Mouse (Mus musculus) B cell, adult (primary cell): ENCODE measurements around the gene Nr0b2. TPM values are rescaled to one million over a fixed set of nuclear protein-coding genes. Genes with fewer than 3 reads are reported as not detected.

ENCODE experiments used
- total RNA-seq: library from RNA; stranded (reverse); gene quantifications from 4 replicates; pipeline ENCODE4 v1.2.4, GENCODE M21; 2023; ENCODE audit not compliant: inconsistent age

The Nr0b2 gene
- not detected in 4 replicates for total RNA-seq

GRCm38 (mm10) chr4:133552768-133553447 is at the start of gene Nr0b2:
Gene Nr0b2 (plus strand): TSS chr4:133553376.

DNA sequence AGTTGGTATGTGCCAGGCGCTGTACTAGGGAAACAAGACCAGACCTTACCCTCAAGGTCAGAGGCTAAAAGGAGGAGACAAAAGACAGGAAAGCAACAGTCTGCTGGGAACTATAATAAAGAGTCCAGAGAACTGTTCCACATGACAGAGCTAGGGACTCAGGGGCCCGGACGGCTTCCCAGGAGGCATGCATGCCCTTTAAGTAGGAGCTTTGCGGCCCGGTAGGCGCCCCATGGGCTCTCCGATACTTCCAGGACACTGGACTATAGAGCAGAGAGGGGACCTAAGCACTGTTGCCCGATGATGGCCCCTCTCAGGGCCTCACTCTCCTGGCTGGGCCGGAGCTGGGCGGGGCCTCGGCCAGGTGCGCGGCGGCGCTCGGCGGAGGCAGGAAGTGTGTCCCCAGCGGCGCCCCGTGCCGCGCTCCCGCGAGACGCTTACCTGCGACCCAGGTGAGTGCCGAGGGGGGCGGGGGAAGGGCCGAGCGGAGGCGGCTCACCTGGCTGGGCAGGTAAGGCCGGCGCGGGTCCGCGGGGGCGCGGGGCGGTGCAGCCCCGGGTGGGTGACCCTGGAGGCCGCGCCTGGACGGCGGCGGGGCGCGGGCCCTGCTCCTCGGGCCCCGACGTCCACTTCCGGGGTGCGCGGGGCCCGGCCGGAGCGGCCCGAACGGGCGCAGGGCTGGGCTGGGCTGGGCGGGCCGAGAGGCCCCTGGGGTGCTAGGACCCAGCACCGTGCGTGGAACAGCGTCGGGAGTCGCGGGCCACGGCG is 34.4 kb upstream of the Nr0b2 start, which contains the start of gene Kdf1:
Gene Kdf1 (plus strand): TSS at position 363 of the 768 bp plus-strand sequence.

GRCm38 (mm10) chr4:133545272-133546231 is 7.6 kb upstream of the Nr0b2 start, which contains the start of gene Nudc:
Gene Nudc (minus strand): TSS chr4:133545996.

GRCm38 (mm10) chr4:133574070-133574842 is 21.1 kb downstream of the Nr0b2 start, which contains the start of gene Gpatch3:
Gene Gpatch3 (plus strand): TSS chr4:133574745.

DNA sequence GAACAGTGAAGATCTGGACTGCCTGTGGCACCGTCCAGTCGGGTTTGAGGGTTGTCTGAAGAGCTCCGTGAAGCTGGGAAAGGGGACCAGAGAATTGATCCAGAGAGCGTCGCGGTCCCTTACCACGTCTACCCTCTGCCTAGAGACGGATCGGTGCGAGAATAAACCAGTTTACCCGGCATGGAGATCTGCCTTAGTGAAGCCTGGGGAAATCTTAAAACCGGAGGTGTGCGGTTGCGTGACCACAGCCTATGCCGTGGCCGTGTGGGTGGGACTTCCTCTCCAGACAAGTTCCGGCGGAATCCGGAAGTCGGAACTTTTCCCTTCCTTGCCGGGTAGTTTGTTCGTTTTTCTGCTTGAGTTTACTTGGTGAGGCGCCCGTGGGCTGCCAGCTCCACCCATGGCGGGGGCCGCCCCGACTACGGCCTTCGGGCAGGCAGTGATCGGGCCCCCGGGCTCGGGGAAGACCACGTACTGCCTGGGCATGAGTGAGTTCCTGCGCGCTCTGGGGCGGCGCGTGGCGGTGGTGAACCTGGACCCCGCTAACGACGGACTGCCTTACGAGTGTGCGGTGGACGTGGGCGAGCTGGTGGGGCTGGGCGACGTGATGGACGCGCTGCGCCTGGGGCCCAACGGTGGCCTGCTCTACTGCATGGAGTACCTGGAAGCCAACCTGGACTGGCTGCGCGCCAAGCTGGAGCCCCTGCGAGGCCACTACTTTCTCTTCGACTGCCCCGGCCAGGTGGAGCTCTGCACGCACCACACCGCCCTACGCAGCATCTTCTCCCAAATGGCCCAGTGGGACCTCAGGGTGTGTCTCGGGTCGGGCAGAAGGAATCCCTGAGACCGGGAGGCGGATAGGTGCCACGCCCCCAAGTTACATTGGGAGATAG is 31.1 kb downstream of the Nr0b2 start, which contains the start of gene Gpn2:
Gene Gpn2 (plus strand): TSS at position 304 of the 893 bp plus-strand sequence.

DNA sequence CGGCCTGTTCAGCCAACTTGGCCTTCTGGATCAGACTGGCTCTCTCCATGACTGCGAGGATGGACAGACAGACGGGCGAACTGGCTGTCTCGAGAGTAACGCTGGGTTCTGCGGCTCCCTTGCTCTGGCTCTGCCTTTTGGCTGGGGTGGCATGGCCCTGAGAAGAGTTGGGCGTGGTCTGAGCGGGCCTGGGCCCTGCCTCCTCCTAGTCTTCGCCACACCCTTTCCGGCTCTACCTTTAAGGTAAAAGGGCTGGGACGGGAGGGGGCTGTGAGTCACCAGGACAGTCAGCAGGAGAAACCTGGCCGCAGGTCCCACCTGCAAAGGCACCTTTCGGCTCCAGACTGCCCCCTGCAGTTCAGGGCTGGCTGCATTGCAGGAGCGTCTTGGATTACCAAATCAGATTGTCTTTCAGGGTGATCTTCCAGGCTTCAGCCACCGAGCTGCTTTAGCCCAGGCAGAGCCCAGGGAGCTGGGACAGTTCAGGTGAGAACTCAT is 48.6 kb downstream of the Nr0b2 start, which contains the start of gene Sfn:
Gene Sfn (minus strand): TSS at position 448 of the 498 bp plus-strand sequence.

Other genes starting within 250 kb of the Nr0b2 start
- 39.5 to 56.0 TPM (median 41.1 TPM) in 4 replicates for gene Wdtc1, start 199.9 kb upstream of the Nr0b2 start, total RNA-seq
- 45.8 to 52.1 TPM (median 48.3 TPM) in 4 replicates for gene Slc9a1, start 183.7 kb upstream of the Nr0b2 start, total RNA-seq
- not detected in 4 replicates for gene Tent5b, start 73.2 kb upstream of the Nr0b2 start, total RNA-seq
- gene Trnp1, start 54.8 kb upstream of the Nr0b2 start, total RNA-seq: 0.81 TPM in 1 of 4 replicates, not detected in the others
- gene Kdf1, start 34.4 kb upstream of the Nr0b2 start, total RNA-seq: not detected in 4 replicates
- 84.5 to 99.2 TPM (median 93.2 TPM) in 4 replicates for gene Nudc, start 7.4 kb upstream of the Nr0b2 start, total RNA-seq
- gene Gpatch3, start 21.4 kb downstream of the Nr0b2 start, total RNA-seq: 25.3 to 28.1 TPM (median 25.7 TPM) in 4 replicates
- gene Gpn2, start 31.0 kb downstream of the Nr0b2 start, total RNA-seq: 24.6 to 30.2 TPM (median 25.9 TPM) in 4 replicates
- gene Sfn, start 48.8 kb downstream of the Nr0b2 start, total RNA-seq: 40.0 to 53.1 TPM (median 48.7 TPM) in 4 replicates
- 227 to 260 TPM (median 255 TPM) in 4 replicates for gene Zdhhc18, start 96.8 kb downstream of the Nr0b2 start, total RNA-seq
- 18.4 to 20.5 TPM (median 20.3 TPM) in 4 replicates for gene Pigv, start 119.3 kb downstream of the Nr0b2 start, total RNA-seq
- gene Arid1a, start 203.4 kb downstream of the Nr0b2 start, total RNA-seq: 288 to 326 TPM (median 300 TPM) in 4 replicates